Mouse (Mus musculus) intestine, postnatal 0 days (tissue): ENCODE measurements at regions not wholly inside any gene's neighbourhood (a gene's known extent, or its start where the extent isn't known, plus 50 kb on each side); places are given as distances from the start of the nearest gene placed in this dataset.
"Not testable (repeated sequence)": the region's sequence is repeated elsewhere in the genome, so short reads cannot be mapped to it uniquely, and the experiment has no call there.

ENCODE experiments used
- ATAC-seq: fragments of 200-750 bp; cut with Nextera tagmentation; 2 replicates; pipeline ENCODE4 v1.8.0; 2017; ENCODE audit warnings: mild to moderate bottlenecking, moderate TSS enrichment, moderate library complexity
- H3K27ac ChIP-seq: fragments of 300-500 bp; sonication (generic); 2 replicates; pipeline ENCODE4 v1.5.1; 2014; ENCODE audit warnings: mild to moderate bottlenecking, low read depth, low read length, moderate library complexity
- H3K27me3 ChIP-seq: fragments of 300-500 bp; sonication (generic); replicated peaks from 2 replicates; pipeline ENCODE4 v1.6.1; 2014; ENCODE audit warnings: low read length, mixed read lengths; ENCODE audit not compliant: control insufficient read depth, insufficient read depth
- H3K36me3 ChIP-seq: fragments of 300-500 bp; sonication (generic); 2 replicates; pipeline ENCODE4 v1.6.1; 2014; ENCODE audit warnings: mild to moderate bottlenecking, moderate library complexity; ENCODE audit not compliant: control insufficient read depth, insufficient read depth
- H3K4me1 ChIP-seq: fragments of 300-500 bp; sonication (generic); replicated peaks from 2 replicates; pipeline ENCODE4 v1.6.1; 2014; ENCODE audit warnings: antibody characterized with exemption, low read length, mixed read lengths; ENCODE audit not compliant: control insufficient read depth, insufficient read depth
- H3K4me2 ChIP-seq: fragments of 300-500 bp; sonication (generic); replicated peaks from 2 replicates; pipeline ENCODE4 v1.6.1; 2014; ENCODE audit warnings: low read depth, mild to moderate bottlenecking, moderate library complexity
- H3K4me3 ChIP-seq: fragments of 300-500 bp; sonication (generic); 2 replicates; pipeline ENCODE4 v1.5.1; 2014; ENCODE audit warnings: low read depth, low read length
- H3K9ac ChIP-seq: fragments of 300-500 bp; sonication (generic); 2 replicates; pipeline ENCODE4 v1.6.1; 2014; ENCODE audit warnings: mild to moderate bottlenecking, low read depth, low read length
- H3K9me3 ChIP-seq: fragments of 300-500 bp; sonication (generic); 2 replicates; pipeline ENCODE4 v1.6.1; 2016; ENCODE audit warnings: mixed run types; ENCODE audit not compliant: control insufficient read depth
- CTCF ChIP-seq: sonication (generic); IDR thresholded peaks from 2 replicates; pipeline ENCODE4 v1.5.1; 2016; ENCODE audit warnings: low read depth, mild to moderate bottlenecking, control low read depth, antibody characterized with exemption, moderate library complexity
- WGBS: fragments of 180-500 bp; shearing (Covaris S2); extraction: QIAGEN DNeasy Blood & Tissue Kit; methylation state at CpG from one replicate; pipeline ENCODE4 v1.1.7; 2014; 5-methylcytosine and 5-hydroxymethylcytosine counted together

GRCm38 (mm10) chr10:22556401-22556800 lies 88.4 kb upstream of the Slc2a12 start:
- not testable (repeated sequence) for H3K9ac ChIP-seq, H3K4me1 ChIP-seq, H3K27ac ChIP-seq, H3K27me3 ChIP-seq, H3K9me3 ChIP-seq, H3K4me2 ChIP-seq, H3K36me3 ChIP-seq, H3K4me3 ChIP-seq, ATAC-seq
- WGBS, result 78% methylated on average over 2 of the region's 2 CpGs

- H3K9me3 ChIP-seq, H3K36me3 ChIP-seq, H3K27me3 ChIP-seq, H3K4me2 ChIP-seq, H3K4me3 ChIP-seq, ATAC-seq, H3K27ac ChIP-seq, H3K9ac ChIP-seq, H3K4me1 ChIP-seq: not testable (repeated sequence)
- WGBS, result 75% methylated on average over 14 of the region's 16 CpGs
These were observed 75.4 kb upstream of the Slc2a12 start for GRCm38 (mm10) chr10:22569250-22570010.

- not testable (repeated sequence) for H3K4me2 ChIP-seq, H3K4me3 ChIP-seq, H3K9ac ChIP-seq, H3K9me3 ChIP-seq, H3K4me1 ChIP-seq, H3K27me3 ChIP-seq, H3K36me3 ChIP-seq, H3K27ac ChIP-seq, ATAC-seq
- 84% methylated on average over 4 of the region's 4 CpGs for WGBS
These were observed 70.8 kb upstream of the Slc2a12 start for GRCm38 (mm10) chr10:22574048-22574447.

GRCm38 (mm10) chr10:22579426-22579825 lies 65.4 kb upstream of the Slc2a12 start:
- H3K4me1 ChIP-seq, H3K4me2 ChIP-seq, H3K9ac ChIP-seq, H3K27ac ChIP-seq, H3K36me3 ChIP-seq, H3K4me3 ChIP-seq, H3K27me3 ChIP-seq, ATAC-seq, H3K9me3 ChIP-seq: not testable (repeated sequence)
- peak; percentile 77 for TF ChIP-seq CTCF
- WGBS, result 16% methylated on average over 3 of the region's 3 CpGs

- not testable (repeated sequence) for H3K36me3 ChIP-seq, H3K4me1 ChIP-seq, H3K27me3 ChIP-seq, ATAC-seq, H3K27ac ChIP-seq, H3K9me3 ChIP-seq, H3K9ac ChIP-seq, H3K4me2 ChIP-seq, H3K4me3 ChIP-seq
- WGBS, result 81% methylated on average over 9 of the region's 9 CpGs
These were observed 63.5 kb upstream of the Slc2a12 start for GRCm38 (mm10) chr10:22581300-22581699.

GRCm38 (mm10) chr10:22583306-22583705 lies 61.5 kb upstream of the Slc2a12 start:
- not testable (repeated sequence) for H3K27me3 ChIP-seq, H3K4me3 ChIP-seq, H3K9me3 ChIP-seq, H3K4me2 ChIP-seq, H3K27ac ChIP-seq, H3K9ac ChIP-seq, H3K4me1 ChIP-seq, H3K36me3 ChIP-seq, ATAC-seq
- 90% methylated on average over 2 of the region's 2 CpGs for WGBS

- H3K27ac ChIP-seq, H3K9me3 ChIP-seq, ATAC-seq, H3K4me3 ChIP-seq, H3K36me3 ChIP-seq, H3K9ac ChIP-seq, H3K4me1 ChIP-seq, H3K27me3 ChIP-seq, H3K4me2 ChIP-seq: not testable (repeated sequence)
- TF ChIP-seq CTCF, result 0 out of 2 replicates have a peak, but pooled peaks have one; percentile 24
- WGBS, result 82% methylated on average over 1 of the region's 1 CpGs
These were observed 56.2 kb upstream of the Slc2a12 start for GRCm38 (mm10) chr10:22588587-22588986.

- not testable (repeated sequence) for H3K4me1 ChIP-seq, H3K9me3 ChIP-seq, H3K36me3 ChIP-seq, H3K9ac ChIP-seq, ATAC-seq, H3K4me2 ChIP-seq, H3K4me3 ChIP-seq, H3K27ac ChIP-seq, H3K27me3 ChIP-seq
- 56% methylated on average over 4 of the region's 4 CpGs for WGBS
These were observed 53.1 kb upstream of the Slc2a12 start for GRCm38 (mm10) chr10:22591664-22592063.

- H3K9me3 ChIP-seq, H3K36me3 ChIP-seq, ATAC-seq, H3K27ac ChIP-seq, H3K4me2 ChIP-seq, H3K4me3 ChIP-seq, H3K9ac ChIP-seq, H3K4me1 ChIP-seq, H3K27me3 ChIP-seq: not testable (repeated sequence)
- 47% methylated on average over 4 of the region's 4 CpGs for WGBS
These were observed 52.6 kb upstream of the Slc2a12 start for GRCm38 (mm10) chr10:22592189-22592603.
